Mouse (Mus musculus): Measurements from ENCODE around the gene Cdh13.

DNA sequence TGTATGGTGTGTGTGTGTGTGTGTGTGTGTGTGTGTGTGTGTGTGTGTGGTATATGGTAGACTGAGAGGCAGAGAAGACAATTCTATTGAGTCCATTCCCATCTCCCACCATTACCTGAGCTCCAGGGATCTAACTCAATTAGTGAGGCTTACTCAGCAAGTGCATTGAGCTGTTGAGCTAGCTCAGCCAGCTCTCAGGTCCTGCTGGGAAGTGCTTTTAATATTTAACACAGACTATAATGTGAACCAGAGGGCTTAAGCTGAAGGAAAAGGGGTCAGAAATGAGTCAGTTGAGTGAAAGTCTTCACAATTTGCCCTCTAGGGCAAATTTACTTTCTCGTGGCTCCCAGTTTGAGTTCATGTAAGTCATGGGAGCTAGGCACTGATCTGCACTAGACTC lies 297.7 kb downstream of the Cdh13 start:
- TF ChIP-seq POLR2A (IDR thresholded peaks at IDR 0.05; ENCODE audit: extremely low read depth, insufficient read depth, low read length), result no peak
- no peak for TF ChIP-seq CTCF (IDR thresholded peaks at IDR 0.05; ENCODE audit: extremely low read depth, insufficient read depth, low read length)

All from cortical plate, adult 2 months (tissue).